Mouse (Mus musculus) spleen, adult 2 months (tissue): ENCODE data around the gene Trabd2b. TPM values are rescaled to one million over a fixed set of nuclear protein-coding genes. Genes with fewer than 3 reads are reported as not detected.

Source experiments
- DNase-seq, 2 experiments: peaks; one replicate each; pipeline versions ENCODE4 v3.0.0 to v3.0.0-alpha.2; 2012 to 2021; ENCODE audit warnings: low spot score in 2 of 2, low read depth in 1 of 2
- H3K27ac ChIP-seq: fragments of 200-500 bp; 2 replicates; pipeline ENCODE4 v1.5.1; 2012; ENCODE audit warnings: low read length, inconsistent platforms; ENCODE audit not compliant: insufficient read depth
- H3K27me3 ChIP-seq: fragments of 200-500 bp; 2 replicates; pipeline ENCODE4 v1.6.1; 2012; ENCODE audit warnings: mild to moderate bottlenecking, moderate library complexity, low read length, inconsistent platforms; ENCODE audit not compliant: control insufficient read depth, insufficient read depth
- H3K36me3 ChIP-seq: fragments of 200-500 bp; 2 replicates; pipeline ENCODE4 v1.6.1; 2012; ENCODE audit warnings: mild to moderate bottlenecking, low read length, inconsistent platforms; ENCODE audit not compliant: control insufficient read depth, insufficient read depth
- H3K4me1 ChIP-seq: fragments of 200-500 bp; 2 replicates; pipeline ENCODE4 v1.6.1; 2011; ENCODE audit warnings: inconsistent platforms; ENCODE audit not compliant: control insufficient read depth, insufficient read depth, insufficient read length
- H3K4me3 ChIP-seq: fragments of 200-500 bp; 2 replicates; pipeline ENCODE4 v1.5.1; 2011; ENCODE audit warnings: mild to moderate bottlenecking, inconsistent platforms; ENCODE audit not compliant: insufficient read depth, insufficient read length; ENCODE audit errors: extremely low read depth
- CTCF ChIP-seq: fragments of 200-500 bp; IDR thresholded peaks from 2 replicates; pipeline ENCODE4 v1.5.1; 2011; ENCODE audit warnings: mild to moderate bottlenecking, inconsistent platforms; ENCODE audit not compliant: insufficient read depth, insufficient read length, insufficient replicate concordance; ENCODE audit errors: extremely low read depth
- POLR2A ChIP-seq: fragments of 200-500 bp; IDR thresholded peaks from 2 replicates; pipeline ENCODE4 v1.6.1; 2011; ENCODE audit warnings: low read depth, low read length, inconsistent platforms
- WGBS: fragments of 180-500 bp; shearing (Covaris S2); methylation state at CpG from one replicate; pipeline ENCODE4 v1.1.7; 2018; 5-methylcytosine and 5-hydroxymethylcytosine counted together
- polyA plus RNA-seq: library from polyadenylated mRNA; depleted of rRNA; stranded (reverse); fragments of >200 nt; gene quantifications from 2 replicates; pipeline ENCODE4 v1.2.3, GENCODE M21; 2012

The Trabd2b gene
- polyA plus RNA-seq, 1 experiment = 0.42 TPM

- H3K27me3 ChIP-seq = no peaks in the 10 kb centered on the region
- no peak for DNase-seq
- no peak overlapping the region for H3K27ac ChIP-seq
- H3K4me1 ChIP-seq = no peaks in the 10 kb centered on the region
- TF ChIP-seq POLR2A = no peak
- no peak for TF ChIP-seq CTCF
- 70% methylated on average over 4 of the region's 4 CpGs for WGBS
- no peak overlapping the region for H3K4me3 ChIP-seq
- no peaks in the 10 kb centered on the region for H3K36me3 ChIP-seq
Observed at GRCm38 (mm10) chr4:114516651-114517050, 110.1 kb downstream of the Trabd2b start.

GRCm38 (mm10) chr4:114518061-114518460 lies 111.5 kb downstream of the Trabd2b start:
- H3K27ac ChIP-seq = no peak overlapping the region
- H3K4me3 ChIP-seq = no peak overlapping the region
- no peaks in the 10 kb centered on the region for H3K36me3 ChIP-seq
- WGBS = 74% methylated on average over 3 of the region's 3 CpGs
- no peaks in the 10 kb centered on the region for H3K27me3 ChIP-seq
- TF ChIP-seq CTCF (no peak), POLR2A (no peak)
- H3K4me1 ChIP-seq = no peaks in the 10 kb centered on the region
- no peak for DNase-seq

- TF ChIP-seq CTCF (no peak), POLR2A (no peak)
- Histone ChIP-seq H3K27ac (no peak overlapping the region), H3K4me3 (no peak overlapping the region), H3K27me3 (no peaks in the 10 kb centered on the region), H3K36me3 (no peaks in the 10 kb centered on the region), H3K4me1 (no peaks in the 10 kb centered on the region)
- no peak for DNase-seq
- 80% methylated on average over 1 of the region's 1 CpGs for WGBS
Observed at GRCm38 (mm10) chr4:114518571-114518970, 112.0 kb downstream of the Trabd2b start.

GRCm38 (mm10) chr4:114519321-114519720 lies 112.8 kb downstream of the Trabd2b start:
- no peak overlapping the region for H3K4me3 ChIP-seq
- DNase-seq = no peak
- H3K36me3 ChIP-seq = no peaks in the 10 kb centered on the region
- TF ChIP-seq POLR2A (no peak), CTCF (no peak)
- 76% methylated on average over 4 of the region's 4 CpGs for WGBS
- no peak overlapping the region for H3K27ac ChIP-seq
- H3K27me3 ChIP-seq = no peaks in the 10 kb centered on the region
- no peaks in the 10 kb centered on the region for H3K4me1 ChIP-seq

- TF ChIP-seq POLR2A = no peak
- TF ChIP-seq CTCF = no peak
- Histone ChIP-seq H3K27ac (no peak overlapping the region), H3K4me3 (no peak overlapping the region), H3K27me3 (no peaks in the 10 kb centered on the region), H3K36me3 (no peaks in the 10 kb centered on the region), H3K4me1 (no peaks in the 10 kb centered on the region)
- 83% methylated on average over 3 of the region's 3 CpGs for WGBS
- no peak for DNase-seq
Observed at GRCm38 (mm10) chr4:114519966-114520365, 113.4 kb downstream of the Trabd2b start.

- no peak for DNase-seq
- Histone ChIP-seq H3K27me3 (no peaks in the 10 kb centered on the region), H3K27ac (no peak overlapping the region), H3K4me3 (no peak overlapping the region), H3K36me3 (no peaks in the 10 kb centered on the region), H3K4me1 (no peaks in the 10 kb centered on the region)
- TF ChIP-seq POLR2A (no peak), CTCF (no peak)
- 86% methylated on average over 5 of the region's 5 CpGs for WGBS
Observed at GRCm38 (mm10) chr4:114523335-114524188, 117.0 kb downstream of the Trabd2b start.

GRCm38 (mm10) chr4:114531591-114531990 lies 125.1 kb downstream of the Trabd2b start:
- 82% methylated on average over 6 of the region's 6 CpGs for WGBS
- H3K27me3 ChIP-seq = no peaks in the 10 kb centered on the region
- TF ChIP-seq CTCF (no peak), POLR2A (no peak)

More at GRCm38 (mm10) chr4:114531591-114531990, 125.1 kb downstream of the Trabd2b start:
- DNase-seq = no peak
- Histone ChIP-seq H3K27ac (no peak overlapping the region), H3K4me3 (no peak overlapping the region), H3K4me1 (no peaks in the 10 kb centered on the region), H3K36me3 (no peaks in the 10 kb centered on the region)
